Mouse (Mus musculus): Measurements from ENCODE around the gene Spata18.

- no peak for TF ChIP-seq EP300 (IDR thresholded peaks at IDR 0.05; ENCODE audit: low read depth)
- TF ChIP-seq CTCF (IDR thresholded peaks at IDR 0.05; ENCODE audit: low read depth): no peak
Measured at GRCm38 (mm10) chr5:73716941-73717340, 65.8 kb downstream of the Spata18 start.
